Mouse (Mus musculus) cerebellum, postnatal 36 days (tissue): ENCODE results near the gene Rexo4.

Experiments used
- DNase-seq, 2 experiments: peaks; one replicate each; pipeline ENCODE4 v3.0.0; 2021 to 2022; ENCODE audit warnings: mixed read lengths in 2 of 2

The Rexo4 gene

DNA sequence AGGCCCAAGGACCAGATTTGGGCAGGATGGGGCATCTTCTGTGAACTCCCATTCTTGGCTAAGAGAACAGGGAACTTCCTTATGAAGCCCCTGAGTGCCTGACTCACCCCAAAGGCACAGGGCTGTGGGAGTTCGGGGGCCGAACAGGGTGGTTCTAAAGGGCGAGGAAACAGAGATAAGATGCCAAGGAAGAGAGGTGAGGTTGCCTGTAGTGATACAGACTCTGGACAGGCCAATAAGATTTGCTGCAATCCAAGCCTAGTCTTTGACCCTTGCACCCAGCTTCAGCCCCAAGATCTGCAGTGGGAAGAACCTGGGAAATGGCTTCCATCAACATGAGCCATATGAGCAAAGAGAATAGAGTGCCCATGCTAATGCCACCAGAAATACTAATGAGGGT lies 20.9 kb downstream of the Rexo4 start:
- DNase-seq = no peak

DNA sequence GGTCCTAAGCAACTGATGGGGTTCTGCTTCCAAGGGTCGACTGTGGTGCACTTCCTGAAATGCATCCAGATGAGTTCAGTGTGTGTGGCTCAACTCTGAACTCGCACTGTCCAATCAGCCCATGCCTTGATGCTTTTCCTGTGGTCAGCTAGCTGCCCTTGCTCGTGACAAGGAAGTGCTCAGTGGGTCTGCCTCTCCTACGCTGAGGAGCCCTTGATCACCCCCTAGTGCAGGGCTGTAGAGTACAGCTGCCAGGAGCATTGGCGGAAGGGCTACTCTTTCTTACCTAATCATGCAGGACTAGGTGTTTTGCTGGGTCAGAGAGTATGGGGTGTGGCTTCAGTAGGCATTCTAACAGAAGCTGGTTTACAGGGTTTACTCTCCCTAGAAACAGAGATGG lies 22.6 kb downstream of the Rexo4 start:
- no peak for DNase-seq

DNA sequence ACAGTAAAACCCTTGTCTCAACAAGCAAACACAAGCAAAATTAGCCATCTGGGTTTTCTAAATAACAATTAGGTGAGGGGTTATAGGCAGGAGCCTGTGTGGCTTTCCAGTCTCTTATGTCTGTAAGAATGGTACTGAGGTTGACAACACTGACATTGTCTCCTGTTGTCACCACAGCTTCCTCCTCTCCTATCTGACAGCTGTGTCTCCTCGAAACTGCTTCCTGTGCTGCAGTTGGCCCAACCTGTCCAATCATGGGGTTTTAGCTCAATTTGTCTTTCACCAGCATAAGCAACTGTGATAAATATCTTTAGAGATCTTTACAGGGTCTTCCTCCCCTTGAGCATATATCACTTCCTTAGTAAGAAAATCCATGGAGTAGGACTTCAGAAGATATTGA lies 27.8 kb downstream of the Rexo4 start:
- no peak for DNase-seq

DNA sequence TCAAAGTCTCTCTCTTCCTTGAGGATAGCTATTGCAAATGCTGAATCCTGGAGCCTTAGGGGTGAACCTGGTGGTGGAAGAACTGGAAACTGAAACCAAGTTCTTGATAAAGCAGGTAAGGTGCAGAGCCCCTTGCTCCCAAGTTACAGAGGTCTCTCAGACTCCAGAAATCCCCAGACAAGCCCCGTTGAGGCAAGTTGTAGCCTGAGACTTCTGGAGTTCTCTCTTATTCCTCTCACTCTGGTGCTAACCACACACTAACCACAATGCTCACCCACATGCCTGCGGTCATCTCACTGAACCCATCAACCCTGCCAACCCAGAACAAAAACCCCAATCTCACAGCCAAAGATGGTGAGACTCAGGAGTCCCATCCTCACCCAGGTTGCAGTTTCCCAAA lies 28.9 kb downstream of the Rexo4 start:
- DNase-seq = no peak

DNA sequence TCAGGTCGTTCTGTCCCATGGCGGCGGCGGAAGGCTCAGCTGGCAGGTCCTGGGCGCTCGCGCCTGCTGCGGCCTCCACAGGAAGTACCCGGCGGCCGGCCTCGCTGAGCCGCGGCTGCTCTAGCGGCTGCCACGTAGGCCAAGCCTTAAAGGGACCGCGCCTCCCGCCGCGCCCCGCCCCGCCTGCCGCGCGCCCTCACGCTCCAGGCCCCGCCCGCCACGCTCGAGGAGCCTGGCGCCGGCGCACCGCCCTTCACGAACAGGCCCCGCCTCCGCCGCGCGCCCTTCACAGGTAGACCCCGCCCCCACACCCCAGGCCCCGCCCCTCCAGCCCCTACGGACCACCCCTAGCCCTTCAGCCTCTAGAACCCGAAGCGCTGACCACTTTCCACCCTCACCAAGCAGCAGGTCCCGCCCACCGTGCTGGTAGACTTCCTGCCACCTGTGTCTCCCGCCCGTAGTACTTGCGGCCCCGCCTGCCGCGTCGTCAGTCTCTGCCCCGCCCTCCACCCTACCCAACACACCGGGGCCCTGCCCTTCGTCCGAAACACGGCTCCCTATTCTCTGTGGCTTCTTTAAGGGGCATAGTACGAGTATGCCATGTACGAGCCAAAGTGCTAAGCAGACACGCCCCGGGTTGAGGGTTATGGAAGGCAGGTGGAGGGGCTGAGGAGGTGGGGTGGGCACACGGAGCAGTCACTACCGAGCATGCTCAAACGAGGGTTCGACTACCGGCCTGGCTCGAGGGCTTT lies 30.7 kb downstream of the Rexo4 start, which contains the start of the genes Surf4 and Stkld1:
Surf4 (minus strand) TSS at position 625 of the 752 bp plus-strand sequence.
Stkld1 (plus strand) TSS at position 744 of the 752 bp plus-strand sequence.
- DNase-seq = peak; percentile 89 to 94

DNA sequence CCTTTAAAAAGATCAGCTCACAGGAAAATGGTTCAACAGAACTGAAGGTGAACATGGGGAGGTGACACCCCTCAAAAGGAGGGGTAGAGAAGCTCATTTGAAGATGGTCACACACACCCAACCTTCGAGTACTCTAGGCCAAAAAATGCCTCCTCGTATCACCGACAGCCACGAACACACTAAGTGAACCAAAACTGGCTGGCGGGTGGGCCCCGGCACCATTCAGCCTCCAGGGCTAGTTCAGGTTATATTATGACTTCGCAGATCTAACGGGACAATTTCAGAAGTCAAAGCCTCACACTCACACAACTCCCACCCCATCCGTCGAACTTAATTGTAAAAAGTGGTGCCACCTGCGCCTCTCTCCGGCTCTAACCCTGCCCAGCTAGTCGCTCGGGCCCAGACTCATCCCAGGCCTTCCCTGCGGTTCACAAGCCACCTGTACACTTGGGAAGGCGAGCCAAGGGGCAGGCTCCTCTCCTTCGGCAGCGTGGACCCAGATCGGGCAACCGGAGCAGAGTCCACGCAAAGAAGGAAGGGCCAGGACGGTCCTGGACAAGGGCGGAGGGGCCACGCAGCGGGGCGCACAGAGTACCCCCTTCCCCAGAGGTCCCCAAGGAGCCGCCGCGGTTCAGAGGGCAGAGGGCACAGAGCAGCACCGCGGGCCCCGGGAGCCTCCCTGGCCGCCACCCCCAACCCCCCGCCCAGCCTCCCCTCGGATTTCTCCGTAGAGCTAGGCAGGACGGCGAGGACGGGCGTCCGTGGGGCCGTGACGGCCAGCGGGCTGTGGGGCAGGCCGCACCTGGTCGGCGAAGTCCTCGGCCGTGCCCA lies 31.5 kb downstream of the Rexo4 start:
- peak; percentile 45 to 47 for DNase-seq

DNA sequence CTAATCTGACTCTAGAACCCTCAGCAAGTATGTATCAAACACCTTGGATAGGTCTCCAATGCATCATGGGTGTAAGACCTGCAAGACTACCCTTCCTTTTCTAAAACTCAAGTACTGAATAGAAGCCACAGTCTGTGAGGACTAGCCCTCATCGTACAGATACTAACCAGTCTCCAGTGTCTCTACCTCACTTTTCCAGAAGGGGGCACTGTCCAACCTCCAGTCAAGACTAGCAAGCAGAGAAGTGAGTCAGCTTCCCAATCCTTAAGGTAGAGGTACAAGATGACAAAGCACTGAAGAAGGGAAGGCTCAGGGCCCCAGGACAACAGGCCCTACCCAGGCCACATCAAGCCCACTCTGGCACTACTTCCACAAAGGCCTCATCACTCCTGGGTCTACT lies 33.8 kb downstream of the Rexo4 start:
- peak; percentile 70 to 81 for DNase-seq

DNA sequence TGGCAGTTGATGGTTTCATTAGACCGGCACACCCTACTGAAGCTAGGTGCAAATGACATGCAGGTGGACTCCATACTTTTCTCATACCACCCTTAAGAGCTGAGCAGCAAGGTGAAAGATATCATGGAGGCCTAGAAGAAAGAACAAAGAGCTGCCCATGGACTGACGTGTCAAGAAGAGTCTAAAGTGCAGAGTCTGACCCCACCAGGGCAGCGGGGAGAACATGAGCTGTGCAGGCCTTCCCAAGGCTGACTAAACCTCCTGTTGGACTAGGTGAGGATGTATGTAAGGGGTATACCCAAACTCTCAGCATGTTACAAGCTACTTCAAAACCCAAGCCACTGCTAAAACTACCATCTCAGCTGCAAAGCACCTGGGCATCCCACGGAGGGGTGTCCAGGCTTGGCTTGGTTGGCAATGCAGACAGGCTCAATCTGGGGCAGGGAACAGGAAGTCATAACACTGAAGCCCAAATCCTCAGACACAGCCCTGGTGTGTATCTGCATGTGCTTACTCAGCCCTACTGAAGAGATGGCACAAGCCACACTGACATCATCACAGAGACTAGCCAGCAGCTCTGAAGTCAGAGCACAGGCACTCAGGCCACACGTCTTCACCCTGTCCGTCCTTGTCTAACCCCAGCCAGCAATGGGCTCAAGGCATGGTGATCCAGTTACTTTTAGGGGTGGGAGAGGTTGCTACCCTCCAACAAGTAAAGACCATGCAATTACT lies 36.3 kb downstream of the Rexo4 start:
- DNase-seq = no peak

DNA sequence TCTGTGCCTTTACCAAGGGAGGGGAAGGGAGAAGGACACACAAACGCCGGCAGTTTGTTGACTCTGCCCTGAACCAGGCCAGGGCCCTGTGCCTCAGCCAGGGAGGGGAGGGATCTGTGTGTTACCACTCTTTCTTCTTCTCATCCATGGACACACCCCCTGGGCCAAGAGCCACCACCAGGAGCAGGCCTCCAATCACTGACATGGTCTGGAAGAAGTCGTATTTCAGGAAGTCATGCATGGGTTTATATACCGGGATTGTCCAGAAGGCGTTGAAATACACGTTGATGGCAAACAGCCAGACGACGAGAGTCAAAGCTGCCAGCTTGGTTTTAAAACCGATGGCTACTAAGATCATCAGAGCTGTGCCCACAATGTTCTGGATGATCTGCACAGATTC lies 42.4 kb downstream of the Rexo4 start:
- no peak for DNase-seq

DNA sequence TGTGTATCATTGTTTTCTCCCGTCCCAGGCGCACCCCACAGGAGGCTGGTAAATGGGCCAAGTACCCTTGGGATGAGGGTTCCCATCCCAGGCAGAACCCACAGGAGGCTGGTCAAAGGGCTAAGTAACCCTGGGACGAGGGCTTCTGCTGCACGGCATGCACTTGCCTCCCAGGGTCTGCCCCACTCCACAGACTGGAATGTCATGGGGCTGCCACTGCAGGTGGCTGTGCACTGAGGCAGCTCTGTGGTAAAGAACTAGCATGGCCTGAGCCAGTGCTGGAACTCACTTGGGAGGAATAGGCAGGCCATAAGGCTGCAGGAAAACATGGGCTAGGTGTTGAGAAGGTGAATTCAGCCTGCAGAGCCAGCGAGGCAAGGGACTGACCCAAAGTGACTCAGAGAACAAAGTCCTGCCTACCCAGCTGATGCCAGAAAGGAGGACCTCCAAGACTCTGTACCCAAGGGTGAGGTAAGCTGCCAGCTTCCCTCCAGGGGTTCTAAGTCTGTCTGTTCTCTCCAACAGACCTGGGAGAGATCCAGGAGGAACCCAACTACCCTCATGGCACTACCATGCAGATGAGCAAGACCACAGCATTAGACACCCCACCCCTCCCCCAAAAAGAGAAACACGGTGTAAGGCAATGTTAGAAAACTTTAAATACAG lies 43.9 kb downstream of the Rexo4 start:
- DNase-seq = no peak

DNA sequence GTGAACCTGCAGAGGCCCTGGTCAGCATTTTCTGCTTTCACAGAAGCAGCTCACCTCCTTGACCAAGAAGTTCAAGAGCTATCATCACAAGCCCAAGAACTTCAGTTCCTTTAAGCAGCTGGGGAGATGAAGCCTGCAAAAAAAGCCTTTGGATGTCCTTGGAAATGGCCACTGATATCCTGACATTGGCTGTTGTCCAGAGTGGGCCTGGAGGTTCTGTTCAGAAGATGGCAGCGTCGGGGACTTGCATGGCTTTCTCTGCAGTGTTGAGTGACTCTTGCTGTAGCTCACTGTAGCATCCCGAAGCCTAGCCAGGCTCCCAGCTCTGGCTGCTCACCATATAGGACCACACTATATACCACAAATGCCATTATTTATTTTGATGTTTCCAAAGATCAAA lies 44.5 kb downstream of the Rexo4 start:
- DNase-seq = no peak

DNA sequence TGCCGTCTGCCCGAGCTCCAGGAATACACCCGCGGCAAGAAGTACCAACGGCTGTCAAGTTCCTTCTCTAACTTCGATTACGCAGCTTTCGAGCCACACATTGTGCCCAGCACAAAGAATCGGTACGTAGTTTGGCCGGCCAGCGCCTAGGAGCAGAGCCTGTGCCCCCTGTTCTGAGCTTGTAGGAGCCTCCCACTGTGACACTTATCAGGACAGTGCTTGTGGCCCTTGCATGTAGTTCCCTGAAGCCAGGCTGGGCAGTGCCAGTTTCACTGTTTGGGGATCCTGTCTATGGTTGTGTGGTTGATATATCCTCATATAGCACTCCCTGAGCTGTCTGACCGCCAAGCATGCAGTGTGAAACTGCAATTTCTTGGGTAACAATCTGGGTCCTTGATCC lies 47.4 kb downstream of the Rexo4 start:
- DNase-seq = no peak

DNA sequence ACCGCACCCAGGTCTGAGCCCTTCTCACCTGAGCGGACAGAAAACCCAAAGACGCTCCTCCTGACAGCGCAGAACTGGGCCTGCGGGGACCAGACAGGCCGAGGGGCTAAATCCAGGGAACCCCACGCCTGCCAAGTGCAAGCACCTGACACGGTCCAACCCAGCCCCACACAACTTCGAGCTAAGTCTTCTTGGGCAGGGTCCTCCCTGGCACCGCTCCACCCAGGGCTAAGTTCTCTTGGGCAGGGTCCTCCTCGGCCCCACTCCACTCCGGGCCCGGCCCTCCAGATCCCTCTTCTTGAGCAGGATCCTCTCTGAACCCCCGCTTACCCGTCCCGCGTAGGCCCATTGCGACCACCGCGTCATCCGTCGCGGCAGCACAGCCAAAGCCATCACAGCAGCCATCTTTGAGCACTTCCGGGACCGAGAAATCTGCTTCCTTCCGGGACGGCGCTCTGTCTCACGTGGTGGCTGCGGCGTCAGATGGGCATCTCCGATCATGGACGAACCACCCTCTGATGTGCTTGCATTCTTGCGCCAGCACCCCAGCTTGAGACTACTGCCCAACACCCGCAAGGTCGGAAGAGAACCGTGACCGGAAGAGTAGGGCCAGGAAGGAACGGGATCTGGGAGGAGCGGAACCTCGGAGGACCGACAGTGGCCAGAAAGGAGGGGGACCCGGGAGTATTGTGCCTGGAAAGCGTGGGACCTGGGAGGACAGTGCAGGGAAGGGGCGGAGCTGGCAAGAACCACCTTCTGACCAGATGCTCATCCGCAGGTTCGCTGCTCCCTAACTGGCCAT lies 48.1 kb downstream of the Rexo4 start, which contains the start of the genes Surf2 and Surf1:
Surf2 (plus strand) TSS at position 441 of the 802 bp plus-strand sequence.
Surf1 (minus strand) TSS at position 604 of the 802 bp plus-strand sequence.
- DNase-seq = peak; percentile 81 to 83

DNA sequence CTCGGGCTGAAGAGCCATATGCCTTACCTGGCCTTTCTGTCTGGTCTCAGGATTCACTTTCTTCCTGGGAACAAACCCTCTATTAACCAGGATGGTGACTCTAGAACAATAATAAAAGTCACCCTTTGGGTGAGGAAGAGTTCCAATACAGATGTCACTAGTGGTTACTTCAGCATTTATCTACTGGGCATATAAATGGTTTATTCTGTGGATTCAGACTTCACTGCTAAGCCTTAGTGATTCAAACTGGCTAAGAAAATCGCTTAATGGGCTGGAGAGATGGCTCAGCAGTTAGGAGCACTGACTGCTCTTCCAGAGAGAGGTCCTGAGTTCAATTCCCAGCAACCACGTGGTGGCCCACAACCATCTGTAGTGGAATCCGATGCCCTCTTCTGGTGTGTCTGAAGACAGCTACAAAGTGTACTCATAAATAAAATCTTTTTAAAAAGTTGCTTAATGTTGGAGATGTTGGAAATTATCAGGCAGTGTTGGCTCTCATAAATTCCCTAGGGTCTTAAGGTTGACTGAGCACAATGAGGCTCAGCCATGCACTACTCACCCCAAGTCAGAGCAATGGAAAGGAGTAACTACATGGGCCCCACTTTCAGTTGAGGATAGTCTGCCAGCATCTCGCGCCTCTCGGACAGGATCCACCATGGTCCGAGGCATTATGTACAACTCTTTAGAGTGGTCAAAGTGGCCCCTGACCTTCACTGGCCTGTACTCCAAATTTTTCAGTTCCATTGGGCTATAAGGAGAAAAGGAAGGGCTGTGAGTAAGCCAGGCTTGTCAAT lies 49.8 kb downstream of the Rexo4 start:
- no peak for DNase-seq

DNA sequence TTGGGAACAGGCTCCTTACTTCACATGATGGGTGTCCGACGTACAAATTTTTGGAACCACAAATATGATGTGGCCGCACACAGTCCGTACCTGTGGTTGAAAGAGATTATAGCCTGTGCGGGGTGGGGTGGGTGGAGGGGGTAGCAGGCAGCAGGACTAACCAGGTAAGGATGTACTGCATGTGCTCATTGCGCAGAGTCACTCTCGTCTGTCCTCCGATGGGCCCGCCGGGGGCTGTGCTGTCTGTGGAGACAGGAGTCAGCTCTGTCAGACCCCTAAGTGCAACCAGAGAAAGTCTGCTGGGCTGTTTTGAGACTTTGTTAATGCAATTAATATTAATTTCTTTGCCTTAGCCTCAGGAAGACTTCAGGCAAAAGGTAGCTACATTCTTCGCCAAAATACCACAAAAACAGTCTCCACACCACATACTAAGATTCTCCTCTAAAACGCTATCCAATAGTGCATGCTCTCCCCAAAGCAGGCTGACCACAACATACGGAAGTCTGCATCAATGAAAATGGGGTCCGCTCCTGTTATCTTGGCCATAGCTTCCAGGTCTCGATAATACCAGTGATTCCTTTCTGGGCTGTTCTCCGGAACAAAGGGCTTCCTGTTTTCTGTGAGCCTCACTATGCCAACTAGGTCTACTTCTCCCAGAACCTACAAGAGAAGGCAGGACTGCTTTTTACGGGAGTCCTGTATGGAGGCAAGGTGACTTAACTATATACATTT lies 50.6 kb downstream of the Rexo4 start:
- DNase-seq = no peak

DNA sequence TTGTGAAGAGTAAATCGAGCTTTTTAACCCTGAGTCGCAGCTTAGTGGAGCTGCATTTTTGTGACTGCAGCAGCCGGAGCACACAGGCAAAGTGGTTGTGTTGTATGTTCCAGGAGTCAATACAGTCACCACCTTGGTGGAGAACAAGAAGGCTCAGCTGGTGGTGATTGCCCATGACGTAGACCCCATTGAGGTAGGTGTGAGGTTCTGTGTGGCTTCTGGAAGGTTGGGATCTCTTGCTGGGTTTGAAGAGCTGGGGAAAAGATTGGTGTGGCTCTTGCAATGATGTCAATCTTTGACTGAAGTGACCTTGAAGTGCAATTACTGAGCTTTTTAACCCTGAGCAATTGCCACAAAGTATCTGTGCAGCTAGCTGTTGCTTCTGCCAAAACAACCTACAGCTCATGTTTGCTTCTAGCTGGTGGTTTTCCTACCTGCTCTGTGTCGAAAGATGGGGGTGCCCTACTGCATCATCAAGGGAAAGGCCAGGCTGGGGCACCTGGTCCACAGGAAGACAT lies 51.9 kb downstream of the Rexo4 start:
- no peak for DNase-seq

DNA sequence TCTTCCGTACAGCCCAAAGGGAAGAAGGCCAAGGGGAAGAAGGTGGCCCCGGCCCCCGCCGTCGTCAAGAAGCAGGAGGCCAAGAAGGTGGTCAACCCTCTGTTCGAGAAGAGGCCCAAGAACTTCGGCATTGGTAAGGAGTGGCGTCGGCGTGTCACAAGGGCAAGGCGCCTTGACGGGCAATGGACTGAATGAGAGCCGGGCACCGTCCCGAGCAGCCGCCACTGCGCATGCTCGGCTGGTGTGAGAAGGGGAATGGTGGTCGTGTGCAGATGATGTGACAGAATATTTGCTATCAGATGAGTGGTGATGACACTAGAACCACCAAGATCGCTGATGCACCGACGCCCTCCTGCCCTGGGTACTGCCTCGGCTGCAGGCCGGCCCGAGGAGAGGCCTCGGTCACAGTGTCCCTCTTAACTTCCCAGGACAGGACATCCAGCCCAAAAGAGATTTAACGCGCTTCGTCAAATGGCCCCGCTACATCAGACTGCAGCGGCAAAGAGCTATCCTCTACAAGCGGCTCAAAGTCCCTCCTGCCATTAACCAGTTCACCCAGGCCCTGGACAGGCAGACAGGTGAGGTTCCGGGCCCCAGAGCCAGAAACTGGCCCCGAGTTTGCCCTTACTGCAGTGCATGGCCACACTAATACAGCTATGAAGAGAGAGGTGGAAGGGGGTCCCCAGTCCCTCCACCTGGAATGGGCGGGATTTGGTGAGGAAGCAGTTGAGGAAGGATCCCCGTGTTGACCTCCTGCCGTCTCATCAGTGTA lies 53.0 kb downstream of the Rexo4 start:
- DNase-seq = peak in 1 of 2 experiments; percentile 50

DNA sequence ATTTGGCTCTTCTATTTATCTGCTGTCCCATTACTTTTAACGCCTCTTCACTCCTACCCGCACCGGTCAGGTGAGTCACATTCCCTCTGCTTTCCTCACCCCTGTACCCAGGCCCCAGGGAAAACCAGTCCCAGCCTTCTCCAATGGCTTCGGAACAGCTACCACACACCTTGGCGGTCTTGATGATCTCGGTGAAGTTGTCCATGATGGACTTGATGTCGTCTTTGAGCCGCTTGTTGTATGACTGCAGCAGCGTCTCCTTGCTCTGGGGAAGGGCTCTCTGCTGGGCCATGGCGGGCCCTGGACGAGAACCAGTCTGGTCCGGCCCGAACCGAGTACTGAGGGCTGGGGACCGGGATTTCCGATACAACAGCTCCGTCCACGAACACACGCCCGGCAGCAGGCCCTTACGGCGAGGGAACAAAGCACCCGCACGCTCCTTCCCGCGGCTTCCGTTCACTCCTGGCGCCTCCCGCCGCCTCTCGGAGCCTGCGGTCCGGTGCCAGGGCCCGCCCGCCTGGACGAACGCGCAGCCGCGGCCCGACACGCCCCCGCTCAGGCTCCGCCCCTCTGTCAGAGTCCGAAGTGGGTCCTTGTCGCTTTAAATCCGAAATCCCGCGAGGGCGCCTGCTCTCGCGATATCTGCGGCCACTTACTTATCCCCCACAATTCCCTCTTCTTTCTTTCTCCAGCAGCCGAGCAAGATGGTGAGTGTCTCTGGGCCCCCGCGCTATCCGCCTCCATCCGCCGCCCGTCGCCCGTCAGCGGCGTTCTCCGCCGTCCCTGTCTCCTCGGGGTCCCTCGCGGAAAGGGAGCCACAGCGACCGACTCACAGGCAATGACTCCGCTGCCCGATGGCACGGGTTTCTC lies 53.8 kb downstream of the Rexo4 start, which contains the start of the genes Med22 and Rpl7a:
Med22 (minus strand) TSS at position 554 of the 870 bp plus-strand sequence.
Rpl7a (plus strand) TSS at position 641 of the 870 bp plus-strand sequence.
- DNase-seq = peak; percentile 100
